Mouse (Mus musculus) ES-E14 (cell line): ENCODE measurements around the gene Ppm1h.

Experiments
- CHD2 ChIP-seq: IDR thresholded peaks from 2 replicates; pipeline ENCODE4 v1.6.1; 2014; ENCODE audit warnings: mild to moderate bottlenecking, low read depth, low read length, inconsistent platforms
- HCFC1 ChIP-seq: IDR thresholded peaks from 2 replicates; pipeline ENCODE4 v1.6.1; 2012; ENCODE audit warnings: low read length, inconsistent platforms, borderline replicate concordance; ENCODE audit not compliant: insufficient read depth
- MAFK ChIP-seq: IDR thresholded peaks from 2 replicates; pipeline ENCODE4 v1.6.1; 2014; ENCODE audit warnings: mild to moderate bottlenecking, low read depth, low read length, inconsistent platforms; ENCODE audit not compliant: insufficient read depth
- ZC3H11A ChIP-seq: IDR thresholded peaks from 2 replicates; pipeline ENCODE4 v1.6.1; 2012; ENCODE audit warnings: low read depth, mild to moderate bottlenecking, inconsistent platforms, low read length, borderline replicate concordance
- ZNF384 ChIP-seq: IDR thresholded peaks from 2 replicates; pipeline ENCODE4 v1.6.1; 2012; ENCODE audit warnings: low read depth, low read length, inconsistent platforms

GRCm38 (mm10) chr10:122886055-122886915 is 207.7 kb downstream of the Ppm1h start:
- TF ChIP-seq HCFC1 (no peak), CHD2 (no peak), ZNF384 (no peak), ZC3H11A (no peak), MAFK (no peak)
